Mouse (Mus musculus) kidney, postnatal 14 days (tissue): ENCODE measurements around the gene Srp72.

Source experiments
- DNase-seq: peaks from one replicate; pipeline ENCODE4 v3.0.0; 2022; ENCODE audit warnings: mixed read lengths

Srp72 gene

DNA sequence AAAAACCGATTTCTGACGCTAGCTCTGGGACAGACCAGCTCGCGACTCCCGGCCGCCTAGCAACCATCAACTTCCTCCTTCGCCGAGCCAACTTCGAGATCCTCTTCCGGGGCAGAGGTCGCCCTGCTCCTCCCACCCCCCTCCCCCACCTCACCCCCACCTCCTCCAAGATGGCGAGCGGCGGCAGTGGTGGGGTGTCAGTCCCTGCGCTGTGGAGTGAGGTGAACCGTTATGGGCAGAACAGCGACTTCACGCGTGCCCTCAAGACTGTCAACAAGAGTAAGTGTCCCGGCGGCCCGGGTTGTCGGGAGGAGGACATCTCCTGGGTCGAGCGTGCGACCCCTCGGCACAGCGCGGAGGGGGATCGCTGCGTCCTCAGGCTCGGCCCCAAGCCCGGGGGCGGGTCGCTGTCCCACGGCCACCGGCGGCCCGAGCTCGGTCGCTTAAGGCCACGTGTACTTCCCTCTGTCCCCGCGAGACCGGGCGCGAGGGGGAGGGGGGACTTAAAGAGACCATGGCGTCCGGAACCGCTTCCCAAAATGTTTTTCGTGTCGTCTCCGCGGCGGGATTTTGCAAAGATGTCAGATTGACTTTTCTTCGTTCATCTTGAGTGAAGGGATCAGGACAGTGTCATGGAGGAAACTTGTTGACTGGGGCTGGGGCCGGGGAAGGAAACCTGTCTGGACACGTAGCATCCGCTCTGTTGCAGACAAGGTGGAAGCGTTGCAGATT, at the start of gene Srp72:
Gene Srp72 (plus strand): TSS at position 130 of the 732 bp plus-strand sequence.
- peak; percentile 91 for DNase-seq

DNA sequence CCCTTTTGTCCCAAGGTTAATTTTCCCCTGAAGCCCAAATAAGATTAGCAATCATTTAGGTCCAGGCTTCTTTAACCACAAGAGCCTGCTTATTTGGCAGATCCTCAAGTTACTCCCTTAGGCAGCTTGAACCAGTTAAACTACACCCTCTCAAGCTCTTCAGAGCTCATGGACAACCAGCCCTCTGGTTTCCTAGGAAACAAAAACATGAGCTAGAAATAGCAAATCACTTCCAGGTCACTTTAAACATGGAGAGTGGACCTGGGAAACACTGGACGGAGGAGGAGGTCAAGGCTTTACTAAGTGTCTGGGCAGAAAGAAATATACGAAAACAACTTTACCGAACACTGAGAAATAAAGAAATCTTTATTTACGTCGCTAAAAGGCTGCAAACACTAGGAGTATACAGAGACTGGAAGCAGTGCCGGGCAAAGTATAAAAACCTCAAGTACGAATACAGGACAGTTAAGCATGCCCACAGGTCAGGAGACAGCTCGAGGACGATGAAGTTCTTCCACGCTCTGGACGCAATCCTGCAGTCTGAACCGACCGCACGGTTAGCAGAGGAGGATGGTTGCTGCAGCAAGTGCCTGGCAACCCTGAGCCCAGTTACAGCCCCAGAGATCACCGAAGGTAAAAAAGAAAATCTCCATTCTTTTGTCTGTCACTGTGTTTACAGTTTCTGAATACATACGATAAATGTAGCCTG, 46.2 kb upstream of the Srp72 start:
- DNase-seq = peak; percentile 69

DNA sequence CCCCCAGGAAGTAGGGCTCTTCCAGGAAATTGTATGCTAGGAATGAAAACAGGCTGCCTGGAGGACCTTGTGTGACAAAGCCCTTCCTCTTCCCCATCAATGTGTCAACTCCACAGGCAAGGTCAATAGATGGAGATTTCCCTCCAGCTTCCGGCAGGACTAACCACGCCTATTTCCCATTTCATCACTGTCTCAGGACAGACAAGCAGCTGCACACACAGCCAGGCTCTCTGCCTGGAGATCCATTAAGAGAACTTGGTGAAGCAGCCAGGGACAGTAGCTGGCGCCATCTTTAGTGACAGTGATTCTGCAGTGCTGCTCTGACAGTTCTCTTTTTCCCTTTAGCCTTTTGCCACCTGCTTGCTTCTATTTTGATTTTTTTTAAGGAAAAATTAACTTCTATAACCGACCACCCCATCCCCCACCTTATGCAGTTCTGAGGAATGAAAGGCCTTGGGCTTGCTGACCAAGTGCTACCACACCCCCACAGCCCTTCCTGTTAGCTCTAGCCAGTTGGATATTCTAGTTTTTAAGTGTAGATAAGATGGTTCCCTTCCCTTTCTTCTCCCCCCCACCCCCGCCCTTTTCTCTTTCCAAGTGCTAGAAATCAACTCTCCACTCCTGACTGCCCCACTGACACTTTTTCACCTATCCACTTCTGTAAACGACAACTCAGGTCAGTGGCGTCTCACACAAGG, 45.2 kb upstream of the Srp72 start:
- peak; percentile 48 for DNase-seq

DNA sequence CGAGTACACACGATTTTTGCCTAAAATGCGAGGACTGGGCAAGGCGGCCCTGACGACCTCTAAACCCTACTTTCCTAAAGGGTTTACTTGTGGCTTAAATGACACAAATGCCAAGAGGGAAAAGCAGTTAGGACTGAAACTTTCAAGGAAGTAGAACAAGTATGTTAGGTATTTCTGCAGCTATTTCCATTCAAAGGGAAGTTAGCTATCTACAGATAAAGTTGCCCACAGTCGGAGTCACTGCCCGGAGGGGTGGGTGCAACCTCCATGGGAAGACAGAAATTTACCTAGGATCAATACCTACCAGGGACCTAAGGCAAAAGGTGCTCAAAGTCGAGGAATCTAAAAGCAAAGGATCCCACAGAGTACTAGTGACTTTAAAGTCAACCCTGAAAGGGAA, 34.8 kb upstream of the Srp72 start:
- DNase-seq = no peak

DNA sequence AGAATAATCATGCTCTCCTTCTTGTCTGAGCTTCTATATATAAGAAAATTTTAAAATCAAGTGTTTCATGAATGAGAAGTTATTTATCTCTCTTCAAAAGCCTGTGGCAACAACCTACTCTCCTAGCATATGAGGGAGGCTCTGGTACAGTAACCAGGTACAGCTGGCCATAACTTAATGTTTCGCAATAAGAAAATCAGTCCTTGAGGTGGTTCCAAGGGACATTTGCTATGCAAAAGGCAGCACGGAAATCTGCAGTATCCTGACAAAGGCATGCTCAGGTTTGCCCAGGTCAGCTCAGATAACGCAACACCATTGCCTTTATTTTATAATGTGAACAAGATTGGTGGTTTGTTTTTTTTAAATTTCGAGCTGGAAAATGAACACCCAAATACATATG, 32.5 kb upstream of the Srp72 start:
- DNase-seq = no peak

DNA sequence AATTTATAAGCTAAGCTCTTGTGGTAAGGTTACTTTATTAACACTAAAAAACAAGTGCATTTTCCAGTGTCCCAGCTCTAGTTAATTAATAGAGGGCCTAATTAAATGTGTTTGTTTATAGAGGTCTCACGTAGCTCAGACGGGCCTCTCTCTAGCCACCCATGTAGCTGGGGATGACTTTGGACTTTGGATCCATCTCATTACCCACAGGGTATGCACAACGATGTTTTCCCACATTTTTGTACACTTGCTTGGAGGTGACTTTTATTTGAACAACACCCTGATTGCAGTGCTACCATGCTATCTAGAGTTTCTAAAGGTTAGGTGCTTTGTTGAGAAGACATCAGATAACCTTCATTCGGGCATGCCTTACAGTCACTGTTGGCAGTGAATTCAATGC, 32.0 kb upstream of the Srp72 start:
- peak; percentile 67 for DNase-seq

DNA sequence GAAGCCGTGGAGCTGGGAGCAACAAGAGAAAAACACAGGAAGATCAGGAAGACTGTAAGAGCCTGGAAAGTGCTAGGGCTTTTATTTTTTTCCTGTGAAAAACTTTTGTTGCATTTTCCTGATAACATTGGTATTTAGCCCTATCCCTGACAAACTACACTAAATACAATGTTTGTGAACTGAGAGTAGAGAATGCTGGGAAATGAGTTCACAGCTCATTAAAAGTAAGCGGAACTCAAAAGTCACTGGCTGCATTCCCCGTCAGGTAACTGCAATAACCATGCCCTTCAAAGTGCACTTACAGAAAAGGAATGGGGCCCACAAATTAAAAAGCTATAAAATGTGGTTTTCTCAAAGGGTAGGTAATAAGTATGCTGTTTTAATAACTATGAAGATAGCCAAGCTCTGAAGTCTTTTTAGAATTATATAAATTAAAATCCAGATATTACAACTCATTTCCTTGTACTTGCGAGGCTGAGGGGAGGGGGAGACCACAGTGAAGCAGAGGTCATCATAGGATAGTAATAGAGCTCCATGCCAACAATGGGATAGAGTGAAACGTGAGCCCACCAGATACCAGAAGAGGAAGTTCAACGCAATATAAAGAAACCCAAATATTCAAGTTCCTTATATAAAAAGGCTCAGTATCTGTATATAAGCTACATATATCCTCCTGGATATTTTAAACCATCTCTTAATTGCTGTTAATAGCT, 29.4 kb upstream of the Srp72 start:
- DNase-seq = no peak

DNA sequence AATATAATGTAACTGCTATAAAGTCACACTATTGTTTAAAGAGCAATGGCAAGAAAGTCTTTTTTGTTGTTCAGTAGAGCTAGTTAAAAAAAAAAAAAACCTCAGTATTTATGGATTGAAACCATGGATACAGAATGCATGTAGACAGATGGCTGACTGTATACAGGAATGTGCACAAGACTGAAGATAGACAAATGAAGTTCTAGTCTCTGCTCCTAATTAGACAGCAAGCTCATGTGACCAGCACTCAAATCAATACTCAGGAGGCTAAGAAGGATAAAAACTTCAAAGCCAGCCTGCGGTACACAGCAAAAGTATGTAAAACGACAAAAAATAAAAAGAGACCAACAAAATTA, 28.8 kb upstream of the Srp72 start:
- no peak for DNase-seq

DNA sequence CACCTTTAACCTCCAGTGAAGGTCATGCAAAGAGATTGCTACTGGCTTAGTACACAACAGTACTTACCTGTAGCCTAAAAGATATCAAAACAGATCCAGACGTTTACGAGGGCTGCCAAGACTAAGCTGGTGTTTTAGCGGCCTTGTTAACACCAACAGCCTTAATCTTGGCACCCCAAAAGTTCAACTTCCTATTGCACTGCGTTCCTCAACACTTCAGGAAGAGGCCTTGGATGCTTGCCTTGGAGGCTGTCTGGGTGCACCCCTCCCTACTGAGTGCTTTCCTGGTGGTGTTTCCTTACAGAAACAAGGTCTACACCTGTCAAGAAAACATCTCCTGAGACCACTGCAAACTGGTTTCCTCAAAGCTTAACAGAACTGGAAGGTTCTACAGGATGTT, 27.3 kb upstream of the Srp72 start:
- DNase-seq = no peak

DNA sequence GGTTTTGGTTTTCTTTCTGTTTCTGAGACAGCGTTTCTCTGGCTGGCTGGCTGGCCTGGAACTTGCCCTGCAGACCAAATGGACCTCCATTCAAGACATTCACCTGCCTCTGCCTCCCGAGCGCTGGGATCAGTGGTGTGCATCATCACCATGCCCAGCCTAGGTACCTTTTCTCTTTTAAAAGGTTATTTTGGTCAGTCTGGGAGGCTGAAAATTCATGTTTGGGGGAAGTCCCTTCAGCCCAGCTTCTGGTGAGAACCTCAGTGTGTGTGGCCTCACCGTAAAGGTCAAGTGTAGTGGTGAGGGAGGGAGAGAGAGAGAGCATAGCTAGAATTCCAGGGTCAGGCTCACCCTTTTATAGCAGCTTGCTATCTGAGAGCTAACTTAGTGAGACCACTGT, 26.7 kb upstream of the Srp72 start:
- no peak for DNase-seq

DNA sequence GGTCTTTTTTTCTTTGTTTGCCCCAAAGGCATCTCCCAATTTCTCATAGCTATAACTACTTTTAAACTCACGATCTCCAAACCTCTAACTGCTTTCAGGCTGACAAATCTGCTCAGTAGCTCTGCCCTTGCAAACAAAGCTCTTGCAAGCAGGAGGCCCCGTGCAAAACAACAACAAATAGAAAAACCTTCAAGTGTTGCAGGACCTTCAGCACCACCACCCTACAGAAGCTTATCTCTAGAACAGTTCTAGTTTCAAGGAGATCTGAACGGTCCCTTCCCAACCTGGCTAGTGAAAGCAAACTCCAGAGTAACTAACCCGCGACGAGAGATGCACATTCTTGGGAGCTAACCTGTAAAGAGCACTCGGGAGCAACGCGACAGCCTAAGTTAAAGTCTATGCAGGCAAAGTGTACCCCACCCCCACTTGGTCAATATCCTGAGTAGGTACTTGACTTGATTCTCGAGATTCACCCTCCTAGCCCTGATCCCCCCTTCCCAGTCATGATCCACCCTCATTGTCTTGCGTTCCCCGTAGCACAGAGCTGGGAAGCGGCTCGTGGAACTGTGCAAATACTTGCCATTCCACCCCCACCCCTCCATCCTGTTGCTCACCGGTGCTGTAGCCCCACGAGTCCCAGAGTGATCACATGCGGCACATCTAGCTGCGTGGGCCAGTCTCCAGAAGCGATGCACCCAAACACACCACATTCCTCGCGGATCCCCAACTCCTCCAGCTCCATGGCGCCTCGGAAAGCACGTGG, 24.0 kb upstream of the Srp72 start:
- DNase-seq = no peak

DNA sequence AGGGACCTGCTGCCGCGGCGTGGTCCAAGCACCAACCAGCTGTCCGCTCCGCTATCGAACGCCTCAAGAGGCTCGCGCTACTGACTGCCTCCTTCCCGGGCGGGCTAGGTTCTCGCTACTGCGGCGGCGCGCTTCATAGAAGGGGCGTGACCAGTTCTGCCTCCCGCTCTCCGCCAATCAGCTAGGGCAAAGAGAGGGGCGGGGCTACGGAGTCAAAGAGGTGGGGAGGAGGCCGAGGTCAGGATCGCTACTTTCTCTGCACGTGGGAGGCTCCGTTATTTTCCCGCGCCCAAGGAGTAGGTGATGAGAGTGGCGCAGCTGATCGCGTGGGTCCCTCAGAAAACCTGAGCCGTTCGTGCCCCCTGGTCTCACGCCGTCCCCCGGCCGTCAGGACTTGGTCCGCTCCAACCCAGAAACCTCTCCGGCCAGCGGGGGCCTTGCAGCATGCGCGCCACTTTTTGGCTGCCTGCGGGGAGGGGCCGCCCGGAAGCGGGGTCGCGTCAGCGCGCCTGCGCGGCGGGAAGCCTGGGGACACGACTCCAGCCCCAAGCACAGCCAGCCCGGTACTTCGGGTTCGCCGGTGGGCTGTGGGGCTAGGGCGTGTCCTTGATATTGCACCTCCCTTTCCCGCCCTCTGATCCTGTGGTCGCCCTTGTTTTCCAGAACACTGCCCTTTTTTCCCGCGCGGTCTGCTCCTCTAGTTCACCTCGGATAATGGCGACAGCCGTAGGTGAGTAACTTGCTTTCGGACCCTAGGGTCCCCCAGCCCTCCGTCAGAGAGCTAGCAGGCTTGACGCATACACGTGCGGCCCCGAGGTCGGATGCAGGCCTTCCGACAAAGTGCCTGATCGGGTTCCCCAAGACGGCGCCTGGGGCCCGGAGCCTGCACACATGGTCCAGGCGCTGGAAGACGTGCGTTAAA, 23.1 kb upstream of the Srp72 start, which contains the start of the genes Paics and Ppat:
Gene Paics (plus strand): TSS at position 202 of the 922 bp plus-strand sequence.
Gene Ppat (minus strand): TSS at position 473 of the 922 bp plus-strand sequence.
- DNase-seq = peak; percentile 99

DNA sequence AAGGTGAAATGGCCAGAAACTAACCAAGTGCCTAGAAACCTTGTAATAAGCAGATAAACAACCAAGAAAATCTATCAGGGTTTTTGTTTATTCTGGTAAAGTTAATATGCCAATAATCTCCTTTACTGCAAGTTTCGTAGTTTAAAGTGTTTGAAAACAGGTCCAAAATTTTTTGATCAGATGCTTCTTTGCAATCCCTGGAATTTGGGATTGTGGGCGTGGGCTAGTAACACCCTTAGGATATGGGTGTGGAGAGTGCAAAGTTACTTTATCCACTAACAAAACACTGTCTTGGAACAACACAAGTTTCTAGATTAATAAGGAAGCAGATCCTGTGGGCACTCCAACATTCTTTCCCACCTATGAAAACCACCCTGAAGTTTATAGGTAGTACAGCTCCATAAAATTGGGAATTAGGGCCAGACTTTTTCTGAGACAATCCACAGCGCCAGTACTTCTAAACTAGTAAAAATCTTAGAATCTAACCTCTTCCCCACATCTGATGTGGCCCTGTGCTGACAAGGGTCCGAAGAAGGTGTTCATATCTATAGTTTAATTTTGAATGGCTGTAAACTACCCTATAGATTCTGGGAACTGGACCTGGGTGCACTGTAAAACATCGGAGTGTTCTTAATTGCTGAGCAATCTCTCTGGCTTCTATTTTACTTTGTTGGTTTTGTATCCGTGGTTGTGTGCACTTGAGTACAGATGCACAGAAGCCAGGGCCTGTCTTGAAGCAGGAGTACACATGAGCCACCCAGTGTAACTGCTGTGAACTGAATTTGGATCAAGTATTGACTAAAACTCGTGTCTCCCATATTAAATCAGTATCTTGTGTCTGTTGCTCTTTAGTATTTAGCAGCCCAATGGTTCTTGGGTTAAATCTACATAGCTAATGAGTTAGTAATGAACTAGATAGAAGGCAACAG, 22.1 kb upstream of the Srp72 start:
- no peak for DNase-seq

DNA sequence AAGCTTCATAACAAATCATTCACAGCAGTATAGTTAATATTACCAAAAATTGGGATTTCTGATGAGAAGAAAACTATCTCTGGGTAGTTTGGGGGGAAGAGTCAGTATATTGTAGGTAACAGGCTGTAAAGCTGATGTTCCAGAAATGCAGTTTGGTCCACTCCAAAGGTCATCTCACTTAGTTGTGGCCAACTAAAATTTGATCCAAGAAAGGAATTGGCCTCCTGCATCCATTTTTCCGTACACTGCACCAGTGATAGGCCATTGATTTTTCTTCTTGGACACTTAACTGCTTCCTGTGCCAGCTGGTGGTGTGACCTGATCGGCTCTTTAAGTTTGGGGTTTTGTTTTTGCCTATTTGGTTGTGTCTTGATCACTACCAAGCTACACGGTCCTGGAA, 20.7 kb upstream of the Srp72 start:
- DNase-seq = no peak

DNA sequence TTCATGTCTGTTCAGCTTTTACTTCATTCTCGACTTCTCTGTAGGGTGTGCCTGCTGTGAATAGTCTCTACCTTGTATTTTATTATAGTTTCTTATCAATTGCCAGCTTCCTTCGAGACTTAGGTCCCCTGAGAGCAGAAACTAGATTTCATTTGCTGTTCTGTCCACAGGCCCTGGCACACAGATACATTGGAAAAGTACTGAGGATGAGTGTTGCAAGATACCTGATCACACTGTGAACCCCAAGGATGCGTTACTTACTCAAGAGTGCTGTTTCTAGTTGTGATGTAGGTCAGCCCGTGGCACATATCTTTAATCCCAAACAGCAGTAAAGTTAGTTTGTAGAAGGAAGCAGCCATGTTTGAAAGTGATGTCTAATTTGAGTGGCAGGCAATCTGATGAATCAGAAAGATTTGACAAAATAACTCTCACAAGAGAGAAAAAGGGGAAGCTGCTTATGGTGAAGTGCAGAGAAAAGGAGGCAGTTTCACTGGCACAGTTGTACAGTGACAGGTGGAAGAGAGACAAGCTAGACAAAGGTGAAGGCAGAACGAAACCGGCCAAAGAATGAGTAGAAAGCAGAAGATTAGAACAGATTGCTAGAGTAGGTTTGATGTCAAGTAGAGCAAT, 20.1 kb upstream of the Srp72 start:
- no peak for DNase-seq

DNA sequence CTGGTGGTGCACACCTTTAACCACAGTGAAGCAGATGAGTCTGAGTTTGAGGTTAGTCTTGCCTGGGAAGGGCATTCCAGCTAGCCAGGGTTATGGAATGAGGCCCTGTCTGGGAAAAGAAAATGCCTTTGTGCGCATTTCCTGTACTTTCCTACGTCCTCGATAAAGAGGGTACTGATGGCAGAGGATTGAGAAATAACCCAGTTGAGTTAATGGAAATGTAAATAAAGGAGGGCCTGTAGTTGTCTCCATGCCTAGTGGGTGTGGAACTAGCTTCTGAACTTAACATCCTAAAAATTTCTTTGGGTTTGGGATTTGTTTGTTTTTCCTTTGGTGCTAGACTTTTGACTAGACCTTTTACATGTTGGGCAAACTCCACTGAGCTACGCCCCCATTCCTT, 19.0 kb upstream of the Srp72 start:
- no peak for DNase-seq

DNA sequence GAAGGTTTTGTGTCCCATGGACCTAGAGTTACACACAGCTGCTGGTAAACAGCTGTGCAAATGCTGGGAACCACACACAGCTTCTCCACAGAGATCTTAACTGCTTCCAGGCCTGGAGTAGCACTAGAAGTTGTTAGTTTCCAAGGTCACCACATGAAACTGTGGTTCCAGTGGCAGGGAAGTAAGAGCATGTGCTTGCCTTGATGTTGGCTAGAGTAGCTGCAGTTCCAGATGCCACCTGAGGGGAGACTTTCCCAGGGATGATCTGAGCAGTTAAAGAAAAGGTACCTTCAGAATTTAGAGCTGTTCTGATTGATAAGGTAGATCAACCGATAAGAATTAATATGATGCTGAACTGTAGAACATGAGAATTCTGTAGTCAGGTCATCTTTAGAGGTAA, 16.5 kb upstream of the Srp72 start:
- no peak for DNase-seq

DNA sequence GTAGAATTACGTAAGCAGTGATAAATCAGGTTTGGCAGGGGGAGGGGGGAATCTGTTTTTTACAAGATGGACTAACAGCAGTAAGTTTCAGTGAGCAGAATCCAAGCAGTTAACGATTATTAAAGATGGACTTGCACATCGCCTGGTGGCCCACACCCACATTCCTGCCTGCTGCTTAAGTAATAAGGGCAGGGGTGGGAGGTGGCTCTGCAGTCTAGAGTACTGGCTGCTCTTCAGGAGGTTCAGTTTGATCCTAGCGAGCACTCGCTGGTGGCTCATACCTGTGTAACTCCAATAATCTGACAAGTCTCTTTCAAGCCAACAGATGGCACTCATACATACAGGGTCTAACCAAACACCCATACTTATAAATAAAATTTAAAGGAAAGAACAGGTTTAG, 14.9 kb upstream of the Srp72 start:
- no peak for DNase-seq

DNA sequence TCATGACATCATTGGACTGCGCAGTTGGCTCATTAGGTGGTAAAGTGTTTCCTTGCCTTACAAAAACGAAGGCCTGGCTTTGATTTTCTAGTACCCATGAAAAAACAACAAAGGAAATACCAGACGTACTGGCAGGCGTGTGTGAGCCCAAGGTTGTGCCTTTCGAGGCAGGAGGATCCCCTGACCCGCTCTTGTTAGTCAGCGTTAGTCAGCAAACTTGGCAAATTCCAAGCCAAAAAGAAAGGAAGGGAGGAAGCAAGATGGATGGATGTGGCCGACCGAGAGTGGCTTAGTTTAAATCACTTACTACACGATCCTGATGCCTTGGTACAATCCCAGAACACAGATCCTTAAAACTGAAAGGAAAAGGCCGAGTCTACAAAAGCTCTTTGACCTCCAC, 11.9 kb upstream of the Srp72 start:
- no peak for DNase-seq

DNA sequence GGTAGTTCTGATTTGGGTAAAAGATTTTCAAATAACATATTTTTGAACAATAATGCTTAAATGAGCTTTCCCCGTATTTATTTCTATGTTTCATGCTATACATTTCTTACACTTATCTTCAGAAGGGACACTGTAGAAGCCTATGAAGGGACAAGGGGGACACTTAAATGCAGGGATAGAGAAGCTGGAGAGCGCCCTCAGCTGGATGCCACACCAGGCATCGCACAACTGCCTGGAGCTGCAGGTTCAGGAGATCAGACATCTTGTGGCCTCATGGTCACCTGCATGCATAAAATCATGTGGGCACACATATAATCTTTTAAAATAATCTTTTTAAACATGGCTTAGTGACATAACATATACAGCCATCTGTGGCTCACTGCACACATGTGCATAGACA, 9.8 kb upstream of the Srp72 start:
- no peak for DNase-seq
